Comparison of ENCODE assay signal across 8 mouse cellular contexts in genomic region chr8:105290554-105291314, GRCm38 (mm10). TPM values are rescaled to one million over a fixed set of nuclear protein-coding genes. Genes with fewer than 3 reads are reported as not detected.
DNase-seq lines count a peak whose midpoint lies in the region; ATAC-seq and TF ChIP-seq lines count a peak whose summit lies in the region.

No protein-coding gene starts in this region.

- peak; percentile 84 to 92 for DNase-seq in CD8-positive naive resting alpha-beta T cell, adult 2 months (ENCODE audit: low read depth in 2 of 2, low spot score in 2 of 2)
- DNase-seq in heart, postnatal 10 days, result peak; percentile 92 to 98
- peak; percentile 90 to 98 for DNase-seq in kidney, postnatal 36 days
- DNase-seq in lung, embryonic 14.5 days, result peak; percentile 98
- peak; percentile 91 for DNase-seq in thymus, adult 2 months

- peak; percentile 75 for ATAC-seq in erythroid progenitor cell, adult 5-6 weeks (replicated peaks; ENCODE audit: low FRiP score, poor library complexity, severe bottlenecking)
- ATAC-seq in lung, embryonic 14.5 days (ENCODE audit: insufficient read depth), result peak; percentile 1; the same call in 1 of the 2 replicates
- peak; percentile 55 for ATAC-seq in neutrophil, adult 5-6 weeks (ENCODE audit: extremely low read depth, insufficient number of reproducible peaks, low FRiP score, poor library complexity, severe bottlenecking)

- H3K36me3 ChIP-seq in lung, embryonic 14.5 days (ENCODE audit: insufficient read depth), result no peaks in the 10 kb centered on the region
- no peaks in the 10 kb centered on the region for H3K36me3 ChIP-seq in thymus, adult 2 months (ENCODE audit: control insufficient read depth, insufficient read depth, low read length)

- peak overlapping the region; percentile 84 for H3K4me2 ChIP-seq in lung, embryonic 14.5 days

- no peak overlapping the region for H3K9ac ChIP-seq in lung, embryonic 14.5 days

- intact Hi-C loops in heart, postnatal 10 days (cut with DNase I), result loop anchor here (2.0 kb wide), 1 partner anchor 170 kb away; no protein-coding TSS in a partner anchor

- 7% methylated on average over 31 of the region's 31 CpGs for WGBS in lung, embryonic 14.5 days
- 30% methylated on average over 31 of the region's 31 CpGs for WGBS in thymus, adult 2 months

- H3K27me3 ChIP-seq in lung, embryonic 14.5 days (ENCODE audit: insufficient read depth, low read length), result peaks cover 13% of the 10 kb centered on the region
- H3K27me3 ChIP-seq in thymus, adult 2 months (ENCODE audit: control insufficient read depth, insufficient read depth, low read length), result no peaks in the 10 kb centered on the region

- peak; percentile 83 for TF ChIP-seq CTCF in bone marrow macrophage, adult 2 months (IDR thresholded peaks at IDR 0.05; ENCODE audit: low read depth, low read length)
- peak; percentile 96 for TF ChIP-seq CTCF in lung, embryonic 14.5 days (IDR thresholded peaks at IDR 0.05; ENCODE audit: low read depth)
- peak; percentile 94 for TF ChIP-seq CTCF in thymus, adult 2 months (IDR thresholded peaks at IDR 0.05; ENCODE audit: borderline replicate concordance, control insufficient read depth, extremely low read depth, insufficient read depth, low read length, poor library complexity)

- no peak overlapping the region for H3K27ac ChIP-seq in bone marrow macrophage, adult 2 months (ENCODE audit: insufficient read depth, low read depth, low read length)
- no peak overlapping the region for H3K27ac ChIP-seq in lung, embryonic 14.5 days (ENCODE audit: low read depth)
- H3K27ac ChIP-seq in thymus, adult 2 months (ENCODE audit: control insufficient read depth, insufficient read depth, low read length), result no peak overlapping the region

- peaks cover 11% of the 10 kb centered on the region for H3K4me1 ChIP-seq in bone marrow macrophage, adult 2 months (ENCODE audit: control insufficient read depth, insufficient read depth, low read length)
- no peaks in the 10 kb centered on the region; the same call in 1 of the 2 replicates for H3K4me1 ChIP-seq in lung, embryonic 14.5 days (ENCODE audit: insufficient read depth)
- H3K4me1 ChIP-seq in thymus, adult 2 months (replicated peaks; ENCODE audit: control insufficient read depth, insufficient read depth, low read length), result peaks cover 25% of the 10 kb centered on the region

- H3K9me3 ChIP-seq in lung, embryonic 14.5 days (ENCODE audit: low read depth, low read length), result no peaks in the 10 kb centered on the region

- TF ChIP-seq POLR2A in bone marrow macrophage, adult 2 months (IDR thresholded peaks at IDR 0.05; ENCODE audit: borderline replicate concordance, low read depth, low read length), result no peak
- 0 out of 2 replicates have a peak, but pooled peaks have one; percentile 19 for TF ChIP-seq POLR2A in thymus, adult 2 months (IDR thresholded peaks at IDR 0.05; ENCODE audit: control insufficient read depth, extremely low read depth, insufficient read depth, low read length, poor library complexity)

- no peak overlapping the region for H3K4me3 ChIP-seq in bone marrow macrophage, adult 2 months (ENCODE audit: insufficient read depth, low read length)
- no peak overlapping the region; the same call in 1 of the 2 replicates for H3K4me3 ChIP-seq in lung, embryonic 14.5 days (ENCODE audit: low read depth, low read length)
- no peak overlapping the region for H3K4me3 ChIP-seq in thymus, adult 2 months (ENCODE audit: control insufficient read depth, insufficient read depth, low read length)

RNA-seq across cellular contexts. Expression of gene 4931428F04Rik, which starts 1.1 kb away (rescaled TPM):
- polyA plus RNA-seq in bone marrow macrophage, adult 2 months (2012; ENCODE audit: insufficient read depth, insufficient read length, missing spikeins), result 0.67 and 1.3 TPM in 2 replicates
- 1.7 TPM in 1 of 2 replicates, not detected in the other for total RNA-seq in erythroid progenitor cell, adult 5-6 weeks (2015; ENCODE audit: low replicate concordance)
- 1.7 TPM in 1 of 2 replicates, not detected in the other for total RNA-seq in erythroid progenitor cell, adult 5-6 weeks (2017; ENCODE audit: low replicate concordance)
- 1 to 10 TPM; 2.8 to 6.3 TPM for total RNA-seq in heart, postnatal 10 days (2021)
- polyA plus RNA-seq in lung, embryonic 14.5 days (2014; fragmentation: Nextera tagmentation; extraction: Ambion mirVana), result 9.0 and 9.5 TPM in 2 replicates
- 1.2 and 2.7 TPM in 2 replicates for total RNA-seq in neutrophil, adult 5-6 weeks (2017)
- polyA plus RNA-seq in thymus, adult 2 months (2012; rRNA removed), result 13.6 and 14.3 TPM in 2 replicates

RNA-seq across cellular contexts. Expression of gene Exoc3l, which starts 5.2 kb away (rescaled TPM):
- 0.95 and 1.1 TPM in 2 replicates for polyA plus RNA-seq in bone marrow macrophage, adult 2 months (2012; ENCODE audit: insufficient read depth, insufficient read length, missing spikeins)
- 3.2 TPM in 1 of 2 replicates, not detected in the other for total RNA-seq in erythroid progenitor cell, adult 5-6 weeks (2015; ENCODE audit: low replicate concordance)
- total RNA-seq in erythroid progenitor cell, adult 5-6 weeks (2017; ENCODE audit: low replicate concordance), result 8.5 and 18.6 TPM in 2 replicates
- total RNA-seq in heart, postnatal 10 days (2021), result 10 to 100 TPM; 11.6 to 13.6 TPM
- 31.9 and 33.3 TPM in 2 replicates for polyA plus RNA-seq in lung, embryonic 14.5 days (2014; fragmentation: Nextera tagmentation; extraction: Ambion mirVana)
- 0.49 and 1.3 TPM in 2 replicates for total RNA-seq in neutrophil, adult 5-6 weeks (2017)
- polyA plus RNA-seq in thymus, adult 2 months (2012; rRNA removed), result 10.6 and 12.7 TPM in 2 replicates

RNA-seq across cellular contexts. Expression of gene E2f4, which starts 6.7 kb away (rescaled TPM):
- polyA plus RNA-seq in bone marrow macrophage, adult 2 months (2012; ENCODE audit: insufficient read depth, insufficient read length, missing spikeins), result 40.6 and 47.6 TPM in 2 replicates
- 632 and 674 TPM in 2 replicates for total RNA-seq in erythroid progenitor cell, adult 5-6 weeks (2015; ENCODE audit: low replicate concordance)
- 268 and 326 TPM in 2 replicates for total RNA-seq in erythroid progenitor cell, adult 5-6 weeks (2017; ENCODE audit: low replicate concordance)
- 10 to 100 TPM; 25.6 to 29.0 TPM for total RNA-seq in heart, postnatal 10 days (2021)
- 102 and 112 TPM in 2 replicates for polyA plus RNA-seq in lung, embryonic 14.5 days (2014; fragmentation: Nextera tagmentation; extraction: Ambion mirVana)
- total RNA-seq in neutrophil, adult 5-6 weeks (2017), result 42.5 and 47.1 TPM in 2 replicates
- polyA plus RNA-seq in thymus, adult 2 months (2012; rRNA removed), result 474 and 475 TPM in 2 replicates

RNA-seq across cellular contexts. Expression of gene Elmo3, which starts 14.7 kb away (rescaled TPM):
- polyA plus RNA-seq in bone marrow macrophage, adult 2 months (2012; ENCODE audit: insufficient read depth, insufficient read length, missing spikeins), result 1.5 and 2.6 TPM in 2 replicates
- 10.1 and 18.7 TPM in 2 replicates for total RNA-seq in erythroid progenitor cell, adult 5-6 weeks (2015; ENCODE audit: low replicate concordance)
- total RNA-seq in erythroid progenitor cell, adult 5-6 weeks (2017; ENCODE audit: low replicate concordance), result 14.0 and 21.9 TPM in 2 replicates
- 1 to 10 TPM; 1.1 to 1.5 TPM for total RNA-seq in heart, postnatal 10 days (2021)
- 5.2 and 8.0 TPM in 2 replicates for polyA plus RNA-seq in lung, embryonic 14.5 days (2014; fragmentation: Nextera tagmentation; extraction: Ambion mirVana)
- total RNA-seq in neutrophil, adult 5-6 weeks (2017), result 2.9 and 5.0 TPM in 2 replicates
- polyA plus RNA-seq in thymus, adult 2 months (2012; rRNA removed), result 28.9 and 39.1 TPM in 2 replicates

RNA-seq across cellular contexts. Expression of gene Nol3, which starts 14.8 kb away (rescaled TPM):
- polyA plus RNA-seq in bone marrow macrophage, adult 2 months (2012; ENCODE audit: insufficient read depth, insufficient read length, missing spikeins), result 0.23 TPM in 1 of 2 replicates, not detected in the other
- total RNA-seq in erythroid progenitor cell, adult 5-6 weeks (2015; ENCODE audit: low replicate concordance), result not detected in 2 replicates
- total RNA-seq in erythroid progenitor cell, adult 5-6 weeks (2017; ENCODE audit: low replicate concordance), result not detected in 2 replicates
- 10 to 100 TPM; 14.7 to 16.2 TPM for total RNA-seq in heart, postnatal 10 days (2021)
- polyA plus RNA-seq in lung, embryonic 14.5 days (2014; fragmentation: Nextera tagmentation; extraction: Ambion mirVana), result 0.61 and 1.1 TPM in 2 replicates
- not detected in 2 replicates for total RNA-seq in neutrophil, adult 5-6 weeks (2017)
- 3.5 and 4.0 TPM in 2 replicates for polyA plus RNA-seq in thymus, adult 2 months (2012; rRNA removed)

Comparison
In these comparisons a context has a peak if more than half of its experiments do, and no peak if none do; other contexts are left out.
1. ATAC-seq: peak in every context shown above with its lines; median percentile 75 in erythroid progenitor cell, adult 5-6 weeks; 55 in neutrophil, adult 5-6 weeks; 1 in lung, embryonic 14.5 days.